Mouse (Mus musculus) cerebellum, adult 2 months (tissue): Measurements from ENCODE around the gene Wnt7a. TPM values are rescaled to one million over a fixed set of nuclear protein-coding genes. Genes with fewer than 3 reads are reported as not detected.

Experiments
- DNase-seq, 2 experiments: peaks; one replicate each; pipeline ENCODE4 v3.0.0; 2021
- H3K27ac ChIP-seq: fragments of 200-500 bp; 2 replicates; pipeline ENCODE4 v1.5.1; 2012; ENCODE audit warnings: low read length, control low read depth, inconsistent platforms; ENCODE audit not compliant: insufficient read depth
- H3K27me3 ChIP-seq: fragments of 200-500 bp; 2 replicates; pipeline ENCODE4 v1.6.1; 2012; ENCODE audit warnings: inconsistent platforms, mild to moderate bottlenecking, low read length, moderate library complexity; ENCODE audit not compliant: control insufficient read depth, insufficient read depth
- H3K4me1 ChIP-seq: fragments of 200-500 bp; 2 replicates; pipeline ENCODE4 v1.6.1; 2011; ENCODE audit warnings: low read length; ENCODE audit not compliant: control insufficient read depth, insufficient read depth
- H3K4me3 ChIP-seq: fragments of 200-500 bp; replicated peaks from 2 replicates; pipeline ENCODE3; 2011; ENCODE audit warnings: mild to moderate bottlenecking, low read depth, low read length, control low read depth; ENCODE audit not compliant: insufficient read depth
- CTCF ChIP-seq: fragments of 200-500 bp; IDR thresholded peaks from 2 replicates; pipeline ENCODE4 v1.5.1; 2011; ENCODE audit warnings: low read depth, mild to moderate bottlenecking, control low read depth, low read length, moderate library complexity, borderline replicate concordance; ENCODE audit not compliant: insufficient read depth
- POLR2A ChIP-seq: fragments of 200-500 bp; IDR thresholded peaks from 2 replicates; pipeline ENCODE4 v1.6.1; 2011; ENCODE audit warnings: low read length, control low read depth, borderline replicate concordance; ENCODE audit not compliant: insufficient read depth
- WGBS: fragments of 180-500 bp; shearing (Covaris S2); methylation state at CpG from one replicate; pipeline ENCODE4 v1.1.7; 2018; 5-methylcytosine and 5-hydroxymethylcytosine counted together
- polyA plus RNA-seq: library from polyadenylated mRNA; depleted of rRNA; stranded (reverse); fragments of >200 nt; gene quantifications from 2 replicates; pipeline ENCODE4 v1.2.3, GENCODE M21; 2012

The Wnt7a gene
- polyA plus RNA-seq, 1 experiment, result 40.7 TPM

DNA sequence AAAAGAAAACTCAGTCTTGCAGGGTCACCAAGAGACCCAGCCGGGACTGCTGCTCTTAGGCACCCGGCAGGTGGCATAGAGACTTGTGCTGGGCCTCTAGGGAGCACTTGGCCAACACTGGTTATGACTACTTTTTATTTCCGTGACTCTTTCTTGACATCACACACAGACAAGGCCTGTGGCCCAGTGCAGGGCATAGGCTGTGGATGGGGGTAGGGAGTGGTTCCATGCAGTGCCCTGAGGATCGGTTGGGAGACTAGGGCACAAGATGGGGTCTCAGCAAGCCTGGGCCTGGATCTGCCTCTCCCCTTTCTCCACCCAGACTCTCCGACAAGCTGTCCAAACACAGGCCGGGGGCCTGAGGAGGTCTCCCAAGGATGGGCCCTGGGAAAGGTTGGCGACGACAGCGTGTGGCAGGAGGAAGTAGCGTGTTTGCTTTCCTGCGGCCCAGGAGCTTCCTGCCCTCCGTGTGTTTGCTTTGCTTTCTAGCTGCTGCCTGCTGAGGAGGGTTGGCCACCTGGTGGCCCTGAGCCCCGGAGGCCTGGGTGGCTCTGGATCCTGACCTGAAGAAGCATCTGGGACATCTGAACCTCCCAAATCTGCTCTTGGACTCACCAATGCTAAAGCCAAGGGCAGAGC lies 53.8 kb downstream of the Wnt7a start:
- Histone ChIP-seq H3K27me3 (no peaks in the 10 kb centered on the region), H3K27ac (peak overlapping the region; percentile 99), H3K4me1 (peaks cover 51% of the 10 kb centered on the region), H3K4me3 (no peak overlapping the region)
- TF ChIP-seq CTCF (no peak), POLR2A (no peak)
- 53% methylated on average over 13 of the region's 13 CpGs for WGBS
- no peak for DNase-seq

- Histone ChIP-seq H3K4me1 (peaks cover 10% of the 10 kb centered on the region), H3K27ac (no peak overlapping the region), H3K4me3 (no peak overlapping the region), H3K27me3 (no peaks in the 10 kb centered on the region)
- DNase-seq, result peak in 1 of 2 experiments; percentile 47
- TF ChIP-seq CTCF, result no peak
- no peak for TF ChIP-seq POLR2A
- 20% methylated on average over 9 of the region's 9 CpGs for WGBS
These were observed 61.5 kb downstream of the Wnt7a start for GRCm38 (mm10) chr6:91349620-91350019.

DNA sequence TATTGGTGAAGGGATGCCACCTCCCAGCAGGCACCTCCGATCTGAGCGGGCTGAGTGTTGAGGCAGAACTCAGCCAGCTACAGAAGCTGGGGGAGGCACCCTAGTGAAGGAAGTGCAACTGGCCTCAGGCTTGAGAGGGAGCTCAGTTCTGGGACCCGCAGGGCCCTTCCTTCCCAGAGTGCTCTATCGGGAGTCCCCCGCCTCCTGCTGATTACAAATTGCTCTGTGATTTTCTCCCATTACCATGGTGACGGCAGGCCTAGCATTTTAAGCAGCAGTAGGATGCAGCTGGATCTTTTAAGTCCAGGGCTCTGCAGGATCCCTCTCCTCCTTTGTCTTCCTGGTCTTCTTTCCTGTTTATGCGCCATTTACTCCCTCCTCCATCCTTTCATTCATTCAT lies 63.4 kb downstream of the Wnt7a start:
- Histone ChIP-seq H3K27ac (no peak overlapping the region), H3K4me1 (peaks cover 10% of the 10 kb centered on the region), H3K27me3 (no peaks in the 10 kb centered on the region), H3K4me3 (no peak overlapping the region)
- TF ChIP-seq POLR2A (no peak), CTCF (no peak)
- DNase-seq, result no peak
- WGBS, result 63% methylated on average over 7 of the region's 7 CpGs

DNA sequence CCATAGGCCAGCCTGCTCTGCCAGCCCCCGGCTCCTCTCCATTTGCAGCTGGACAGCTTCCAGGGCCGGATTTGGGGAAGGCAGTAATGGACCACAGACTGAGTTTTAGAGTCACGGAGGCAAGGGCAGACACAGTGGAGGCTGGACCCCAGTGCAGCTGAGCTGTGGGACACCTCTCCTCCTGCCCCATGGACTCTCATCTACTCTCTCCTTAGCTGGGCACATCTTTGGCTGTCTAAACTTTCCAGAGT lies 64.3 kb downstream of the Wnt7a start:
- no peak overlapping the region for H3K27ac ChIP-seq
- peaks cover 10% of the 10 kb centered on the region for H3K4me1 ChIP-seq
- H3K27me3 ChIP-seq, result no peaks in the 10 kb centered on the region
- DNase-seq, result no peak
- WGBS, result 60% methylated on average over 3 of the region's 3 CpGs
- TF ChIP-seq POLR2A (no peak), CTCF (no peak)
- no peak overlapping the region for H3K4me3 ChIP-seq

- Histone ChIP-seq H3K27me3 (no peaks in the 10 kb centered on the region), H3K4me3 (no peak overlapping the region), H3K27ac (no peak overlapping the region), H3K4me1 (peaks cover 10% of the 10 kb centered on the region)
- no peak for DNase-seq
- 79% methylated on average over 10 of the region's 10 CpGs for WGBS
- TF ChIP-seq CTCF (no peak), POLR2A (no peak)
These were observed 64.9 kb downstream of the Wnt7a start for GRCm38 (mm10) chr6:91346071-91346905.

DNA sequence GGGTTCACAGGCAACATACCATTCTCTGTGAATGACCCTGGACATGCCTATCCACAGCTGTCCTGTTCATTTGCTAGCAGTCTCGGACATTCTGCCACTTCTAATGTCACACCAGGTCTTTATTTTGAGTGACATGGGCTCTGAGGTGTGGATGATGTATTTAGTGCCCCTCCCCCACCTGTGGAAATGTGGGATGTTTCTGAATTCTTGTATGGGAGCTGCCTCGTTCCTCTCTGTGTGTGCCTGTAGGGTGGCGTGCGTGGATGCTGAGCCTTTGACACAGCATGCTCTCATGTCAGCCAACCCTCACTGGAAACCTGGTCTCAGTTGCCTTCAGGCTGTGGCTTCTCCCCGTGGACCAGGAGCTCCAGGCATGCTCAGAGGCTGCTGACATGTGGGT lies 66.1 kb downstream of the Wnt7a start:
- WGBS, result 78% methylated on average over 5 of the region's 5 CpGs
- TF ChIP-seq POLR2A, result no peak
- no peak for TF ChIP-seq CTCF
- H3K27me3 ChIP-seq, result no peaks in the 10 kb centered on the region
- no peak overlapping the region for H3K27ac ChIP-seq
- DNase-seq, result no peak
- peaks cover 10% of the 10 kb centered on the region for H3K4me1 ChIP-seq
- no peak overlapping the region for H3K4me3 ChIP-seq

DNA sequence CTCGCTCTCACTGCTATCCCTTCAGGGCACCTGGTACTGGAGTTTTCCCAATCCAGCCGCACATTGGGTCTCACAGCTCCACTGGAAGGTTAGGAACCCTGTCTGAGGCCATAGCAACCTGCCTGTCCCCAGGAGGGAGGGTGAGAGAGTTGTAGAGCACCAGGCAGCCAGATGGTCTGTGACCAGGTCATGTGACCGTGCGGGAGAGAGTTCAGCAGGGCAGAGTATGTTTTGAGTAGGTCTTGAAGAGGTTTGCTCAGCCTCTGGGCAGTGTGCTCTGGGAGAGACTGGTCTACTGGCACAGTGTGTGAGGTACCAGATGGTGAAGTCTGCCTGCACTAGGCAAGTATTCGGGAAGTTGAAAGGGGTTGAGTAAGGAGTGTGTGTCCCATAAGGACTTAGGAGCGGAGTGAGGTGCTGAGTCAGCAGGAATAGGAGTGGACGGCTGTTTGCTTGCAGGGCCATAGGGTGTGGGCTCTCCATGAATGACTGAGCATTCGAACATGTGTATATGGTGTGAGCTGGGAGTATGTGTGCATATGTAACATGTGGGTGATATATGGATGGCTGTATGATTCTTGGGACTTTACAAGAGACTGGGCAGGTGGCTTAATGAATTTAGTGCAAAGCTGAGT lies 71.4 kb downstream of the Wnt7a start:
- Histone ChIP-seq H3K27ac (no peak overlapping the region), H3K4me1 (peaks cover 9% of the 10 kb centered on the region), H3K4me3 (no peak overlapping the region), H3K27me3 (no peaks in the 10 kb centered on the region)
- 46% methylated on average over 8 of the region's 8 CpGs for WGBS
- TF ChIP-seq CTCF (no peak), POLR2A (no peak)
- peak in 1 of 2 experiments; percentile 45 for DNase-seq

- no peak overlapping the region for H3K4me3 ChIP-seq
- TF ChIP-seq CTCF (no peak), POLR2A (no peak)
- WGBS, result 69% methylated on average over 1 of the region's 1 CpGs
- H3K27ac ChIP-seq, result no peak overlapping the region
- peaks cover 9% of the 10 kb centered on the region for H3K4me1 ChIP-seq
- DNase-seq, result no peak
- H3K27me3 ChIP-seq, result no peaks in the 10 kb centered on the region
These were observed 75.7 kb downstream of the Wnt7a start for GRCm38 (mm10) chr6:91335470-91335869.
